Mouse (Mus musculus): Measurements from ENCODE around the gene Fanci. TPM values are rescaled to one million over a fixed set of nuclear protein-coding genes. Genes with fewer than 3 reads are reported as not detected.

The Fanci gene
- polyA plus RNA-seq, 1 experiment, result 10.7 TPM

GRCm38 (mm10) chr7:79397446-79397963 lies 5.8 kb downstream of the Fanci start:
- no peak for TF ChIP-seq CTCF (IDR thresholded peaks at IDR 0.05; ENCODE audit: borderline replicate concordance, insufficient read depth, low read length)
- TF ChIP-seq POLR2A (IDR thresholded peaks at IDR 0.05; ENCODE audit: low read depth, low read length), result no peak
- H3K4me3 ChIP-seq (ENCODE audit: insufficient read depth, low read length), result no peak overlapping the region
- no peaks in the 10 kb centered on the region for H3K4me1 ChIP-seq (ENCODE audit: control insufficient read depth, insufficient read depth, low read length)
- H3K27ac ChIP-seq (ENCODE audit: insufficient read depth, low read length), result no peak overlapping the region

GRCm38 (mm10) chr7:79398426-79398825 lies 6.7 kb downstream of the Fanci start:
- TF ChIP-seq POLR2A (IDR thresholded peaks at IDR 0.05; ENCODE audit: low read depth, low read length) (no peak), CTCF (IDR thresholded peaks at IDR 0.05; ENCODE audit: borderline replicate concordance, insufficient read depth, low read length) (no peak)
- Histone ChIP-seq H3K4me3 (ENCODE audit: insufficient read depth, low read length) (no peak overlapping the region), H3K4me1 (ENCODE audit: control insufficient read depth, insufficient read depth, low read length) (no peaks in the 10 kb centered on the region), H3K27ac (ENCODE audit: insufficient read depth, low read length) (no peak overlapping the region)

- H3K4me1 ChIP-seq (ENCODE audit: control insufficient read depth, insufficient read depth, low read length), result no peaks in the 10 kb centered on the region
- H3K4me3 ChIP-seq (ENCODE audit: insufficient read depth, low read length), result no peak overlapping the region
- TF ChIP-seq CTCF (IDR thresholded peaks at IDR 0.05; ENCODE audit: borderline replicate concordance, insufficient read depth, low read length) (no peak), POLR2A (IDR thresholded peaks at IDR 0.05; ENCODE audit: low read depth, low read length) (no peak)
- H3K27ac ChIP-seq (ENCODE audit: insufficient read depth, low read length), result no peak overlapping the region
These were observed 7.2 kb downstream of the Fanci start for GRCm38 (mm10) chr7:79398971-79399370.

- Histone ChIP-seq H3K4me3 (ENCODE audit: insufficient read depth, low read length) (no peak overlapping the region), H3K4me1 (ENCODE audit: control insufficient read depth, insufficient read depth, low read length) (no peaks in the 10 kb centered on the region), H3K27ac (ENCODE audit: insufficient read depth, low read length) (no peak overlapping the region)
- no peak for TF ChIP-seq POLR2A (IDR thresholded peaks at IDR 0.05; ENCODE audit: low read depth, low read length)
- TF ChIP-seq CTCF (IDR thresholded peaks at IDR 0.05; ENCODE audit: borderline replicate concordance, insufficient read depth, low read length), result no peak
These were observed 8.6 kb downstream of the Fanci start for GRCm38 (mm10) chr7:79400296-79400695.

GRCm38 (mm10) chr7:79414449-79415375 lies 23.0 kb downstream of the Fanci start:
- TF ChIP-seq CTCF (IDR thresholded peaks at IDR 0.05; ENCODE audit: borderline replicate concordance, insufficient read depth, low read length) (no peak), POLR2A (IDR thresholded peaks at IDR 0.05; ENCODE audit: low read depth, low read length) (no peak)
- Histone ChIP-seq H3K4me1 (ENCODE audit: control insufficient read depth, insufficient read depth, low read length) (no peaks in the 10 kb centered on the region), H3K4me3 (ENCODE audit: insufficient read depth, low read length) (no peak overlapping the region), H3K27ac (ENCODE audit: insufficient read depth, low read length) (no peak overlapping the region)

- H3K4me1 ChIP-seq (ENCODE audit: control insufficient read depth, insufficient read depth, low read length), result no peaks in the 10 kb centered on the region
- no peak overlapping the region for H3K27ac ChIP-seq (ENCODE audit: insufficient read depth, low read length)
- no peak for TF ChIP-seq POLR2A (IDR thresholded peaks at IDR 0.05; ENCODE audit: low read depth, low read length)
- TF ChIP-seq CTCF (IDR thresholded peaks at IDR 0.05; ENCODE audit: borderline replicate concordance, insufficient read depth, low read length), result no peak
- H3K4me3 ChIP-seq (ENCODE audit: insufficient read depth, low read length), result no peak overlapping the region
These were observed 28.2 kb downstream of the Fanci start for GRCm38 (mm10) chr7:79419950-79420349.

- H3K4me3 ChIP-seq (ENCODE audit: insufficient read depth, low read length), result no peak overlapping the region
- H3K27ac ChIP-seq (ENCODE audit: insufficient read depth, low read length), result no peak overlapping the region
- TF ChIP-seq CTCF (IDR thresholded peaks at IDR 0.05; ENCODE audit: borderline replicate concordance, insufficient read depth, low read length) (no peak), POLR2A (IDR thresholded peaks at IDR 0.05; ENCODE audit: low read depth, low read length) (no peak)
- no peaks in the 10 kb centered on the region for H3K4me1 ChIP-seq (ENCODE audit: control insufficient read depth, insufficient read depth, low read length)
These were observed 31.1 kb downstream of the Fanci start for GRCm38 (mm10) chr7:79422876-79423275.

GRCm38 (mm10) chr7:79425804-79426203 lies 34.1 kb downstream of the Fanci start:
- H3K4me3 ChIP-seq (ENCODE audit: insufficient read depth, low read length), result no peak overlapping the region
- no peaks in the 10 kb centered on the region for H3K4me1 ChIP-seq (ENCODE audit: control insufficient read depth, insufficient read depth, low read length)
- TF ChIP-seq POLR2A (IDR thresholded peaks at IDR 0.05; ENCODE audit: low read depth, low read length), result no peak
- TF ChIP-seq CTCF (IDR thresholded peaks at IDR 0.05; ENCODE audit: borderline replicate concordance, insufficient read depth, low read length), result no peak
- H3K27ac ChIP-seq (ENCODE audit: insufficient read depth, low read length), result no peak overlapping the region

GRCm38 (mm10) chr7:79428243-79428642 lies 36.5 kb downstream of the Fanci start:
- H3K4me3 ChIP-seq (ENCODE audit: insufficient read depth, low read length), result no peak overlapping the region
- no peaks in the 10 kb centered on the region for H3K4me1 ChIP-seq (ENCODE audit: control insufficient read depth, insufficient read depth, low read length)
- TF ChIP-seq CTCF (IDR thresholded peaks at IDR 0.05; ENCODE audit: borderline replicate concordance, insufficient read depth, low read length) (no peak), POLR2A (IDR thresholded peaks at IDR 0.05; ENCODE audit: low read depth, low read length) (no peak)
- H3K27ac ChIP-seq (ENCODE audit: insufficient read depth, low read length), result no peak overlapping the region

GRCm38 (mm10) chr7:79440035-79440434 lies 48.3 kb downstream of the Fanci start:
- Histone ChIP-seq H3K27ac (ENCODE audit: insufficient read depth, low read length) (no peak overlapping the region), H3K4me1 (ENCODE audit: control insufficient read depth, insufficient read depth, low read length) (no peaks in the 10 kb centered on the region), H3K4me3 (ENCODE audit: insufficient read depth, low read length) (no peak overlapping the region)
- TF ChIP-seq POLR2A (IDR thresholded peaks at IDR 0.05; ENCODE audit: low read depth, low read length), result no peak
- no peak for TF ChIP-seq CTCF (IDR thresholded peaks at IDR 0.05; ENCODE audit: borderline replicate concordance, insufficient read depth, low read length)
